ENCODE assay signal across 21 mouse cellular contexts in the genomic region with DNA sequence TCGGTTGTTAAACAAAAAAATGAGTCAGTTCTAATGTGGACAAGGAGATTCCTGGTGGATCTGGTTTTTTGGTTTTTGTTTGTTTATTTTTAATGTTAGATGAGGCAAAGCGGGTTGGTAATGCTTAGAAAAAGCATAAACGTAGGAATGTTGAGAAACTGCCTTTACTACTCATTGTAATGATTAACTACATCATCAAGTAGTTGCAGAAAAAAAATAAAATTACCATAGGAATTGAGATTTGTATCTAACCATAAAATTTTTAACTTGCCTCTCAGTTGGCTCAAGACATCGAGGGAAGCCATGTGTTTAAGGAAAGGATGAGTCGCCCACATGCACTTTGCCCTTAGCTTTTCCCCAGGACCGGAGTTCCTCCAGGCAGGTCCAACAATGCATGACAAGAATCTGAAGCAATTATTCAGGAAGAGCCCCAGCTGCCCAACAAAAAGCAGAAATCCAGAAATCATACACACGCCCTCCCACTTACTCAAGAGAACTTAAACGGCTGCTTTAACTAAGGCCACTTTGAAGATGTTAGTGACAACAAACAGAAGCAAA.
DNase-seq lines count a peak whose midpoint lies in the region; TF ChIP-seq lines count a peak whose summit lies in the region.
"Had no signal": no experiment of that assay in that cellular context is flagged by ENCODE, and none has a peak within 500 bp of the region (broad histone marks: within the 10 kb centered on the region; RNA-seq: fewer than 3 reads in every experiment).

No protein-coding gene starts in this region.

- DNase-seq in NIH3T3 (ENCODE audit: low read depth), result peak; percentile 4
- DNase-seq in kidney, adult 9 months, result peak; percentile 44
- DNase-seq in kidney, postnatal 25 days, result peak; percentile 4 to 36
- DNase-seq in forebrain, embryonic 10.5 days (ENCODE audit: extremely low spot score, low spot score), result no peak
- no peak for DNase-seq in adrenal gland, adult (ENCODE audit: inconsistent age in 2 of 2, low spot score in 1 of 2)
- DNase-seq in cerebellum, postnatal 4 days (ENCODE audit: low spot score in 2 of 2), result no peak
- DNase-seq: adrenal gland, postnatal 25 days; cerebellum, adult 9-10 months; forebrain, postnatal 0 days; gastrocnemius, postnatal 25 days; heart, adult 2 months; heart, postnatal 14 days; liver had no signal

- peaks cover 18% of the 10 kb centered on the region for H3K4me1 ChIP-seq in bone marrow macrophage, adult 2 months (ENCODE audit: control insufficient read depth, insufficient read depth, low read length)
- no peaks in the 10 kb centered on the region for H3K4me1 ChIP-seq in forebrain, embryonic 10.5 days
- H3K4me1 ChIP-seq: embryonic facial prominence, embryonic 10.5 days; heart, embryonic 13.5 days; limb, embryonic 10.5 days; liver, embryonic 15.5 days; midbrain, embryonic 15.5 days had no signal

- H3K4me3 ChIP-seq in bone marrow macrophage, adult 2 months (ENCODE audit: insufficient read depth, low read length), result no peak overlapping the region
- no peak overlapping the region for H3K4me3 ChIP-seq in forebrain, embryonic 10.5 days
- H3K4me3 ChIP-seq: embryonic facial prominence, embryonic 10.5 days; heart, adult 2 months; heart, embryonic 13.5 days; layer of hippocampus, adult 2 months; limb, embryonic 10.5 days; liver, embryonic 15.5 days; midbrain, embryonic 15.5 days had no signal

- H3K36me3 ChIP-seq in forebrain, embryonic 10.5 days (replicated peaks), result no peaks in the 10 kb centered on the region
- H3K36me3 ChIP-seq: embryonic facial prominence, embryonic 10.5 days; heart, embryonic 13.5 days; limb, embryonic 10.5 days; liver, embryonic 15.5 days; midbrain, embryonic 15.5 days had no signal

- H3K27ac ChIP-seq in bone marrow macrophage, adult 2 months (ENCODE audit: insufficient read depth, low read depth, low read length), result peak overlapping the region; percentile 39; the same call in 1 of the 2 replicates
- no peak overlapping the region for H3K27ac ChIP-seq in forebrain, embryonic 10.5 days
- H3K27ac ChIP-seq: embryonic facial prominence, embryonic 10.5 days; heart, adult 2 months; heart, embryonic 13.5 days; layer of hippocampus, adult 2 months; limb, embryonic 10.5 days; liver, embryonic 15.5 days; macrophage; midbrain, embryonic 15.5 days had no signal

- no peaks in the 10 kb centered on the region for H3K9me3 ChIP-seq in forebrain, embryonic 10.5 days
- H3K9me3 ChIP-seq: embryonic facial prominence, embryonic 10.5 days; heart, embryonic 13.5 days; limb, embryonic 10.5 days; liver, embryonic 15.5 days; midbrain, embryonic 15.5 days had no signal

- 91% methylated on average over 8 of the region's 8 CpGs for WGBS in forebrain, embryonic 10.5 days

- H3K27me3 ChIP-seq in forebrain, embryonic 10.5 days (ENCODE audit: poor library complexity, severe bottlenecking), result no peaks in the 10 kb centered on the region
- H3K27me3 ChIP-seq: heart, embryonic 13.5 days; liver, embryonic 15.5 days; midbrain, embryonic 15.5 days had no signal

- no peak for TF ChIP-seq CTCF in bone marrow macrophage, adult 2 months (IDR thresholded peaks at IDR 0.05; ENCODE audit: low read depth, low read length)

- no peak for TF ChIP-seq POLR2A in bone marrow macrophage, adult 2 months (IDR thresholded peaks at IDR 0.05; ENCODE audit: borderline replicate concordance, low read depth, low read length)

Comparison
In these comparisons a context has a peak if more than half of its experiments do, and no peak if none do; other contexts are left out.
1. DNase-seq: peak in NIH3T3 (single experiment), kidney, adult 9 months (single experiment) and kidney, postnatal 25 days (2 of 2); none in forebrain, embryonic 10.5 days (single experiment), adrenal gland, adult (0 of 2) and cerebellum, postnatal 4 days (0 of 2).